Mouse (Mus musculus) spleen, postnatal 10 days (tissue): Measurements from ENCODE around the gene Zfp108.

Source experiments
- DNase-seq, 2 experiments: peaks; one replicate each; pipeline ENCODE4 v3.0.0; 2021 to 2022; ENCODE audit warnings: low spot score in 2 of 2

Gene Zfp108

GRCm38 (mm10) chr7:24286090-24286489 is 31.5 kb downstream of the Zfp108 start:
- DNase-seq: no peak

- DNase-seq: no peak
These were observed 32.3 kb downstream of the Zfp108 start for GRCm38 (mm10) chr7:24286916-24287315.

DNA sequence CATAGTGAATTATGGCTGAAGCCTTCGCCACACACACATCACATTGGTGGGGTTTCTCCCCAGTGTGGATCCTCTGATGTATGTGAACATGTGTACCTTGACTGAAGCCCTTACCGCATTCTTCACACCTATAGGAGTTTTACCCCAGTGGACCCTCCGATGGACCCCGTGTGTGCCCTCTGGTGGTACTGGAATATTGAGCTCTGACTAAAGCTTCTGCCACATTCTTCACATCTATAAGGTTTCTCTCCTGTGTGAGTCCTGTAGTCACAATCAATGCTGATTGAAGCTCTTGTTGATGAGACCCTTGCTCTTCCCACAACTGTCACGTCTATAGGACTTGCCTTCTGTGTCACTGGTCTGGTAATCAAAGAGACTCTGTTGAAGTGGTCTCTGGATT is 33.1 kb downstream of the Zfp108 start:
- no peak for DNase-seq

DNA sequence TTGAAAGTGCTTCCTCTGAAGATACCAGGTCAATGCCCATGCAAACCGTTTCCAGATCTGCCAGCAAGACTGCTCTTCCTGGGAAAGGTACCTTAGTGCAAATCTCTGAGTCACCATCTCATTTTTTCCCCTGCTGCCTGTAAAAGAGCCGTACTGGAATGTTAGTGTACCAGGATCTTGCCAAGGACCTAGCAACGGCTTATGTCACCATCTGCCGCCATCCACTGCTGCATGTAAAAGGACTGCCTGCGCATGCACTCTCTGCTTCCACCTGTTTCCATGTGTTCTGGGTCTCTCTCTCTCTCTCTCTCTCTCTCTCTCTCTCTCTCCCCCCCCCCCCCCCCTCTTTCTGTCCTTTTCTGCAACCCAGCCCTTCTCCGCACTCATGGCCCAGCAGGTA is 33.9 kb downstream of the Zfp108 start:
- no peak for DNase-seq

- no peak for DNase-seq
These were observed 35.6 kb downstream of the Zfp108 start for GRCm38 (mm10) chr7:24290106-24290693.

GRCm38 (mm10) chr7:24291387-24292090 is 36.9 kb downstream of the Zfp108 start:
- no peak for DNase-seq

DNA sequence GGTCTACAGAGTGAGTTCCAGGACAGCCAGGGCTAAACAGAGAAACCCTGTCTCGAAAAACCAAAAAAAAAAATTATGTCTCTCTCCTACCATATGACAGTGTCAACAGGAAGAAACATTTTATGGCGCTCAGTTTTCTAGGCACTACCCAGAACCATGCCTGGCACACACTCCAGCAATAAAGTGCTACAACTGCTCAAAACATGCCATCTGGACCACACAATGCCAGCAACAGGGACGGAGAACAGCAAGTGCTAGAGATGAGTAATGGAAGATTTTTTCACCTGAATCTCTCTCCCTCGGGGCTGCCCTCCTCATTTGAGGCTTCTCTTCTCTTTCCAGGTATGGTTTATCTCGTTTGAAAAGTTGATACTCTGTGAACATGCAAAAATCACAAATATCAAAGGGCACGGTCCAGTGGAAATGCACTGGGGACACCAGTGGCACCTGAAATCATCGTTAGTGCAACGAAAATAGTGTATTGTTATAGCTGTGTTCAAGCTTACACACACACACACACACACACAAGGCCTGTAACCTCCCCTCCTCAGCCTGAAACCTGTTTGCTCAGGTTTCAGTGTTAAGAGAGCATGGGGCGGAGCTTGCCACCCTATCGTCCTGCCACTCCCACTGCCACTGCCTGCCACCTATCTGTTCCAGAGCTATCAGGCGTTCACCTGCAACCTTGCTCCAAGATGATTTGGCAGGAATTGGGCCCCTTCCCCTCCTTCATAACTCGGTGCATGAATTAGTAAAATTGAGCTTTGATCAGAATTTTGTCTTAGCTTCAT is 38.7 kb downstream of the Zfp108 start:
- no peak for DNase-seq

- DNase-seq: no peak
These were observed 40.2 kb downstream of the Zfp108 start for GRCm38 (mm10) chr7:24294763-24295162.

DNA sequence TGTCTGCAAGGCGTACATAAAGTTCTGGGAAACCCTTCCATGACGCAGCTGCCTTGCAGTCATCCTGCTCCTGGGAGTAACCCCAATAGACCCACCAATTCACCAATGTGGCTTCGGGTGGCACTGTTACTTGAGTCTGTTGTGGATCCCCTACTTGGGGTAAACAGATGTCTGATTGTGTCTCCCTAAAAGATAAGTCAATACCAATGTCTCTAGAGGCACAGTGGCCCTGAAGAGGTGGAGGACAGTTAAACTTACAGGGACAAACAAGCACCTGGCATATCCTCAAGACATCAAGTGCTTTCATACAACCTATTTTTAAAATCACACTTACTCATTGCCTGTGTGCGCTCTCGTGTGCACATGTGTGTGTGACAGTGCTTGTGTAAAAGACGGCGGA is 40.8 kb downstream of the Zfp108 start:
- no peak for DNase-seq

- DNase-seq: no peak
These were observed 41.8 kb downstream of the Zfp108 start for GRCm38 (mm10) chr7:24296386-24296785.

DNA sequence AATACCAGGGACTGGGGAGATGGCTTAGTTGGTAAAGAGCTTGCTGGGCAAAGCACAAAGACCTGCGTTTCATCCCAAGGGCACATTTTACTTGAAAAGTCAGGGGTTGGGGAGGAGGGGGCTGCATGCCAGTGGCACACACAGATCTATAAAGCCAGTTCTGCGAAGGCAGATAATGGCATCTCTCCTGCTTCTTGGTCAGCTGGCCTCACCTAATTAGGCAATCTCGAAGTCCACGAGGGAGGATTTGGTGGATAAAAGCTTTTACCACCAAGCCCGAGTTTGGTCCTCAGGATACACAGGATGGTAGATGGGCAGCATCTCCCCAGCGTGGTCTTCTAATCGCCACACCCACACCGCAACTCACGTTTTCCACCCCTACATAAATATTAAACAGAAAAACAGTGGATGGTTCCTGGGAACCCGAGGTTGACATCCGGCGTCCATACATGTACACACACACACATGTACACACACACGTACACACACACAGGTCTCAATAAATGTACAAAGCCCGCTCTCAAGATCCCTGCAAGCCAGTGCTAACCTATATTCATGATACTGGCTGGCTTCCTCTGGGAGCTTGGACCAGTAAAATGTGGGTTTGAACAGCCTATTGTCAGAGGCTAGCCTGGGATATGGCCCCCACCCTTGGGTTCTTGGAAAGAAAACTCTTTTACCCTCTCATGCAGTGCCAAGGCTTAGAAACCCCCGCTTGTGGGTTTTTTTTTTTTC is 42.9 kb downstream of the Zfp108 start:
- no peak for DNase-seq

DNA sequence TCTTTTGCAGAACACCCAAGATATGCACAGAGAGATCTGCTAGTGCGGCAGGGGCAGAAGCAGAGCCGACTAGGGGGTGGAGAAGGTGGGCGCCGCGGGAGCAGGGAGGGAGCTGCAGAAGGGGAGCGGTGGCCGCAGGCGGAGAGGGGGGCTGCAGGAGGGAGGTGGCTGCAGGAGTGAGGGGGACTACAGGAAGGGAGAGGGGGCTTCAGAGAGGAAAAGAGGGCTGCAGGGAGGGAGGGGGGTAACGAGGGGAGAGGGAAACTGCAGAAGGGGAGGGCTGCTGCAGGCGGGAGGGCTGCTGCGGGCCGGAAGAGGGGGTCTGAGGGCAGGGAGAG is 44.0 kb downstream of the Zfp108 start:
- no peak for DNase-seq

- peak; percentile 58 to 84 for DNase-seq
These were observed 44.5 kb downstream of the Zfp108 start for GRCm38 (mm10) chr7:24298973-24299708.

DNA sequence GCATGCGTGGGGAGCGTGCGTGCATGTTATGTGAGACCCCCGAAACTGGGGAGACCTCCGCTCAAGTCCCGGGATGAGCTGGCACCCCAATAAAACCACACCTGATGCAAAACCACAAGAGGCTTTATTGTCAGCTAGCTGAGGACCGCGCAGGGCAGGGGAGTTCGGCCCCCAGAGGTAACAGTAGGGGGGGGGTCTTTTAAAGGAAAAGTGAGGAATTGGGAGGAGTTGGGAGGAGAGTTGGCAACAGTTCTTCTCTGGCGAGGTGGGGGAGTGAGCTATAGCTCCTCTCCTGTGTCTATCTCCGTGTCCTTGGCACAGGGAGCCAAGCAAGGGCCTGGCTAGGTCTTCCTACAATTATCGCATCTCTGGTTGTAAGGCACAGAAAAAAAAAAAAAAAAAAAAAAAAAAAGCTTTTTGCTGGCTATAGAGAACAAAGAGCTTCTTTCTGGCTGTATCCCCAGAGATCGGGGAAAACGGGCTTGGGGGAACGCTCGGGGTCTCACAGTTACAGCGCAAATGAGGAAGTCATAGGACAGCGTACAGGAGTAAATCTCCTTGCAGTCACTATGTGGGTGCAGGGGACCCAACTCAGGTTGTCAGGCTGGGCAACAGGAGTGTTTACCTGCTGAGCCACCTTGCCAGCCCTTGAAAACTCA is 45.4 kb downstream of the Zfp108 start:
- peak in 1 of 2 experiments; percentile 15 for DNase-seq

DNA sequence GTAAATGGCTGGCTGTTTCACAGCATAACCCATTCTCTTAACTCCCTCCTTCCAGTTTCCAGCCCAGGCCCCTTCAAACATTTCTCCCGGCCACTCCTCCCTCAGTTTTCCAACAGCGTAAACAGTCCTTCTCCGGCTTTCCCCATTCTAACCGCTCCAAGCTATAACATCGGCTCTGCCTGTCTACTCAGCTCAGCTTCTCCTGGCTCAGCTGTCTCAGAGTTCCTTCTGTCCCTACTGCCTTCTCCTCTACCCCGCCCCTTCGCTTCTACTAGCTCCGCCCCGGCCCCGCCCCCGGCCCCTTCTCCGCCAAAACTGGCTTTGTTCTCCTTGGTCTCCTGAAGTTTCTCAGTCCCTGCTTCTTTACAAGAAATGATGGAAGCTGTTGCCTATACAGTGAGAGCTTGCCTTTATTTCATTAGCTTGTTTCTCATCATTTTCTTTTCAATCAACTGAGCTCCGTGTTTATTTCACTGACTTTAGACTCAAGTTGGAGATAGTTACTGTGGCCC is 46.2 kb downstream of the Zfp108 start, which contains the start of gene Zfp61:
Gene Zfp61, minus strand, starts transcription at position 462 of the 512 bp plus-strand sequence.
- peak; percentile 18 to 55 for DNase-seq
